Mouse (Mus musculus) bone marrow macrophage, adult 2 months (primary cell): Measurements from ENCODE around the gene Gpr85.

ENCODE experiments used
- CTCF ChIP-seq: IDR thresholded peaks from 2 replicates; pipeline ENCODE4 v1.5.1; 2012; ENCODE audit warnings: low read depth, mild to moderate bottlenecking, low read length, moderate library complexity
- POLR2A ChIP-seq: IDR thresholded peaks from 2 replicates; pipeline ENCODE4 v1.6.1; 2012; ENCODE audit warnings: mild to moderate bottlenecking, low read depth, low read length, borderline replicate concordance

DNA sequence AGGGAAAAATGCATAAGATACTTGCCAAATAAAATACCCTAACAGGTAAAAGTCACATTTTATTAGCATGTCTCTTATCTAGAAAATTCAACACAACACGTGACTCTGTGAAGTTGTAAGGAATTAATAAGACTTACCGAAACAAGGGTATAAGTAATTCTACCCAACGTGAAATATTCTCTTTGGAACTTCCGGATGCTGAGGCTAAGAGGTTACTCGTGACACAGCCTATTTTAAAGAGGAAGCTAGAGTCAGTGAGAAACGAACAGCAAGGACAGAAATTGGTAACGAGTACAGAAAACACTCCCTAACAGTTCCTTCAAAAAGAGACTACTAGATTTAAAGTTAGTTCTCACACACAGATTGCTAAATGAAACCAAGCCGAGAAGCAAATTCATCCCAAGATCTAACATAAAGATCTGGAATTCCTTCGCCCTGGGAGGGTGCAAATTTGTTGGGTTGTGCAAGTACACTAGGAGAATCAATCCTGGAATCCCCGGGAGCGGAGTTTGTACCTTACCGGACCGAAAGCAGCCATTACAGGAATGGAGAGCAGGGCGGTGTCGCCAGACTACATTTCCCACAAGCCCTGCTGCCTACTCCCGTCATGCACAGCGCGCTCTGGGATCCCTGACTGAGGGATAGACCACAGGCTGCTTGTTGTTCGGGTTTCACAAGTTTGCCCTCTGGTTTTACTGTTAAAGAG is 31.3 kb upstream of the Gpr85 start, which contains the start of gene 2610001J05Rik:
- TF ChIP-seq POLR2A (no peak), CTCF (no peak)
